Mouse (Mus musculus) retina, postnatal 7 days (tissue): ENCODE results near the gene Gm12394.
"Not testable (repeated sequence)": the region's sequence is repeated elsewhere in the genome, so short reads cannot be mapped to it uniquely, and the experiment has no call there.

Experiments
- DNase-seq: peaks from one replicate; pipeline ENCODE4 v3.0.0-alpha.2; 2012; ENCODE audit warnings: low read depth, low spot score

Gene Gm12394

GRCm38 (mm10) chr4:42860483-42860882 lies 3.9 kb upstream of the Gm12394 start:
- DNase-seq, result not testable (repeated sequence)

GRCm38 (mm10) chr4:42853788-42854187 lies 2.8 kb downstream of the Gm12394 start, which contains the start of gene Fam205a1:
Gene Fam205a1 (minus strand): TSS chr4:42853888.
- not testable (repeated sequence) for DNase-seq

- not testable (repeated sequence) for DNase-seq
These were observed 82.7 kb downstream of the Gm12394 start, which contains the start of gene Ccl21a for GRCm38 (mm10) chr4:42773893-42774292. Gene Ccl21a (minus strand): TSS chr4:42773993.

- DNase-seq, result not testable (repeated sequence)
These were observed 100.1 kb downstream of the Gm12394 start, which contains the start of gene Ccl19 for GRCm38 (mm10) chr4:42756477-42756876. Gene Ccl19 (minus strand): TSS chr4:42756577.

GRCm38 (mm10) chr4:42735245-42735644 lies 121.3 kb downstream of the Gm12394 start, which contains the start of gene 4930578G10Rik:
Gene 4930578G10Rik (plus strand): TSS chr4:42735545.
- not testable (repeated sequence) for DNase-seq
